Mouse (Mus musculus): Measurements from ENCODE around the gene Rps6ka5.

Gene Rps6ka5

DNA sequence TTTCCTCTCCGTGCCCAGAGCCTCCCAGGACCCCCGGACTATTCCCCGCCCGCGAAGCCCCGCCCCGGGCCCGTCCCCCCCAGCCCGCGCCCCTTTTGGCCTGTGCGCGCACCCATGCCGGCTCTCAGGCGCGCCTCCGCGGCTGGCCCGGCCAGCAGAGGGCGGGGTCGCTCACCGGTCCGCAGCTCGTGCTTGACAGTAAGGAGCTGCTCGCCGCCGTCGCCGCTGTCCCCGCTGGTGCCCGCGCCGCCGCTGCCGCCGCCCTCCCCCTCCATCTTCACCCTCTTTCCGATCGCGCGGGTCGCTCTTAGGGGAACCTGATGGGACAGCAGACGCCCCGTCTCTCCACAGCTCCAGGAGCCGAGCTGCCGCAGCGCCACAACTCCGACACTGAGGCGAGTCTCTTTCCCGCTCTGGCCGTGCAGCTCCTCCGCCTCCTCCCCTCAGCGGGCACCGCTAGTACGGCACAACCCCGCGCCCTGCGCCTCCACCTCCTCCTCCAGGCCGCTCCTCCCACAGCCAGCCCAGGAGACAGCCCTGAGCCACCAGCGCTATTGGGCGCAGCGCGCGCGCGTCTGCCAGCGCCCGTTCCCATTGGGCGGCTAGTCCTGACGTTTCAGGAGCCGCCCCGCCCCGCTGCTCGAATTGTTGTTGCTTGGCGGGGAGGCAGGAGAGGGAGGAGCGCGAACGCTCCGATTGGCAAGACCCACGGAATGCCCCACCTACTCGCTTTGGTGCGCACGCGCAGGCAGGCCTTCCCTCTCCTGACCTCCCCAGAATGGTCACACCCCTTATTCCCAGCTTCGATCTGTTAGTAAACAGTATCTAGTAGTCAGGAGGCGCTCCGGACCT lies 2.0 kb downstream of the Rps6ka5 start:
- DNase-seq (ENCODE audit: low spot score in 2 of 2), result peak; percentile 98 to 99

DNA sequence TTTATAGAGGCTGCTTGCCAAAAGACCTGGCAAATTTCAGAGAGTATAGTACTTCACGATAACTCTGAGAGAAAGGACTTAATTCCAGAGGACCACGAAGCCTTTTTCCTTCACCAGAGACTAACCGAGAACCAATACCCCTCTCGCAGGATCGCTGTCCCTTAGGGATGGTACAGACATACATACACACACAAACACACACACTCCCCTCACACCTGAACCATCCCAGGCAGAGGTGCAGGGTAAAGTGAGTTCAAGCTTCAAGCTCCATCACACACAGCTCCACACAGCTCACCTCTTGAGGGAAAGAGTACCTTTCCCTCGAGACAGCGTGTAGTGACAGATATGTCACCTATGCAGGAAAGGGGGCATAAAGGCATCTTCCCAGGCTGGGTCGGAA lies 2.6 kb downstream of the Rps6ka5 start:
- DNase-seq (ENCODE audit: low spot score in 2 of 2), result no peak

DNA sequence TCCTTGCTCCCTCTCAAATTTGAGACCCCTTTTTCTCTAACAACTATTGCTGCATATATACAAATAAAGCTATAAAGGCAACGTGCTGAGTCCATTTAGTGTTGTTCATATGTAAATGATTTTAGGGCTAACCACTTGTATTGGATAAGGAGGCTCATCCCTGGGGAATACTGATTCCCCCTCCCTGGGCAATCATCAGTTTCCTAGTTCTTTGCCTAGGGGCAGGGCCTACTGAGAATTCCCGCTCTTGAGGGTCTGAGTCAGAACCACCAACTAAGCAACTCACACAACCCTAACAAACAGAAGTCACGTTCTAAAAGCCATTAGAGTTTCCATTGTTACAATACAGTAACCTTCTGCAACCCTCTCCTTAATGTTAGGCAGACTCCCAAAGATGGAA lies 6.0 kb downstream of the Rps6ka5 start:
- DNase-seq (ENCODE audit: low spot score in 2 of 2), result no peak

DNA sequence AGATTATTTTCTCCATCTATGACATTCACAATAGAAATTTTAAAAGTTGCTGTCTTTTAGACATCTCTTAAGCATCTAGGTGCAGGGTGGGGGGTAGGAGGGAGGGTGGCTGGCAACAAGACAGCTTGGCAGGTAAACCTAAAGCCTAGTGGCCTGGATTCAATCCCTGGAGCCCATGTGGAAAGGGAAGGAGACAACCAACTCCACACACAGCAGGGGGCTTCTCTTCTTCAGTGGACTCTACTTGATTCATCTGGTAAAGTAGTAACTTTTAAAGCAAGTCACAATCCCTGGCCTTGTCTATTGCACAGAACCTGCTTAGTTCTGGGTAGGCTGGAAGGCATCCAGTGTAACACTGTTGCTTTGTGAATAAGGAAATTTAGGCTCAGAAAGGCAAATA lies 9.3 kb downstream of the Rps6ka5 start:
- DNase-seq (ENCODE audit: low spot score in 2 of 2), result no peak

DNA sequence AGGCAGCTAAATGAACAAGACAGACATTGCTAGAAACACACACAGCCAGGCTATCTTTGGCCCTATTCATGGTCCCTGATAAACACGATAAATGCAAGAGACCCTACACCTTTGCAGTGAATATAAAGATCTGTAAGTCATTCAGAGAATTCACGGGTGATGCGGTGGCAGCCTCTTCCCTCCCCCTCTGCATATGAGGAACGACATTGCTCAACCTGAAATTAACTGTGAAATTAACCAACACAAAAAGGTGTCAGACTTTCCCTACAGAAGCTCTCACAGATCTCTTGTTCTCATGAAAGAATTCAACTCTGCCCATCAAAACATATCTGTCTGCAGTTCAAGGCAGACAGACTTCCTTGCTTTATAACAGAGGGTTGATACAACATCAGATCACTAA lies 9.8 kb downstream of the Rps6ka5 start:
- DNase-seq (ENCODE audit: low spot score in 2 of 2), result no peak

- DNase-seq (ENCODE audit: low spot score in 2 of 2), result peak in 1 of 2 experiments; percentile 5
These were observed 15.0 kb downstream of the Rps6ka5 start for GRCm38 (mm10) chr12:100711819-100712218.

GRCm38 (mm10) chr12:100711116-100711691 lies 15.6 kb downstream of the Rps6ka5 start:
- peak; percentile 29 to 48 for DNase-seq (ENCODE audit: low spot score in 2 of 2)

- no peak for DNase-seq (ENCODE audit: low spot score in 2 of 2)
These were observed 16.4 kb downstream of the Rps6ka5 start for GRCm38 (mm10) chr12:100710432-100710831.

DNA sequence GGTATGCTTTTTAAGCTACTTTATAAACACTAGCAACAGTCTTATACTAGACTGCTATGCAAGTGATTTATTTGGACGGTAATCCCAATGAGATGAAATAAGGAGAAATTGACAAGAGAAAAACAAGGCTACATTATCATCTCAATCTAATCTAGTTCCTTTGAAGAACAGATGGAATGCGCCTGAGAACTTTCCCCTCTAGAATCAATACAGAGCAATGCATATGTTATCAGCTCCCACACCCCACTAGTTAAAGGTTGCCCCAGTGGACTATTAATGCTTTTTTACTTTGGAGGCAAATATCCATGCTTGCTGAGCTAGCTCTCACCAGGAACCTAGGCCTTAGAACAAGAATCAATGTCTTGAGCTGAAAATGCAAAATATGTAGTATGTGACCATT lies 19.5 kb downstream of the Rps6ka5 start:
- DNase-seq (ENCODE audit: low spot score in 2 of 2), result no peak

- DNase-seq (ENCODE audit: low spot score in 2 of 2), result no peak
These were observed 21.6 kb downstream of the Rps6ka5 start for GRCm38 (mm10) chr12:100705057-100705722.

GRCm38 (mm10) chr12:100698019-100698418 lies 28.8 kb downstream of the Rps6ka5 start:
- no peak for DNase-seq (ENCODE audit: low spot score in 2 of 2)

GRCm38 (mm10) chr12:100696621-100697020 lies 30.2 kb downstream of the Rps6ka5 start:
- no peak for DNase-seq (ENCODE audit: low spot score in 2 of 2)

DNA sequence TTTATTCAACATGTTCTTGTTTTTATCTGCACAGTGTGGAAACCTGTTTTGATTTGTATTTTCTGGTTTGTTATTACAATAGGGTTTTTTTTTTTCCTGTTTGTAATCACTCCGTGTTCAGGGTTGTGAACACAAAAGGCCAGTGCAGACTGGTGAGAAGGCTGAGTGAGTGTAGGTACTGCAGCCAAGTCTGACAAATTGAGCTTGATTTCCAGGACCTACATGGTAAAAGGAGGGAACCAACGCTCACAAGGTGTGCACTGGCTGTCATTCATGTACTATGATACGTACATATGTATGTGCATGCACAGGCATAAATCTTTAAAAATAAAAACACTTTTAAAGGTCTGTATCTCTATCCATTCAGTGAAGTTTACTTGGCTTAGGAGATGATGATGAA lies 31.5 kb downstream of the Rps6ka5 start:
- DNase-seq (ENCODE audit: low spot score in 2 of 2), result no peak

DNA sequence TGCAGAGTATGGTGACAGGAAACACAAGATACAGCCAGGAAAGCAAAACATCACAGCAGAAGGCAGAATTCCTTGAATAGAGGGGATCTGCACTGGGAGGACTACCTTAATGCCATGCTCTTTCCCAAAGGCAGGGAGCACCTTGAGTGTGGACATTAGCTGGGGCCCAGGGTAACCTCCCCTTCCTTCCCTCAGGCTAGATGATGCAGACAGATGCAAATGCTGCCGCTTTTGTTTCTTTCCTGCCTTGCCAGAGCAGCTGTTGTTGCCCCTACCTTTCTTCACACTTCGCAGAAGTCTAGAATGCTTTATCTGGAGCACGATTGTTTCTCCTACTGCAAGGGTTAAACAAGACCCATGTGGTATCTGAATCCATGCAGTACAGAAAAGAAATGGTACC lies 34.6 kb downstream of the Rps6ka5 start:
- no peak for DNase-seq (ENCODE audit: low spot score in 2 of 2)

DNA sequence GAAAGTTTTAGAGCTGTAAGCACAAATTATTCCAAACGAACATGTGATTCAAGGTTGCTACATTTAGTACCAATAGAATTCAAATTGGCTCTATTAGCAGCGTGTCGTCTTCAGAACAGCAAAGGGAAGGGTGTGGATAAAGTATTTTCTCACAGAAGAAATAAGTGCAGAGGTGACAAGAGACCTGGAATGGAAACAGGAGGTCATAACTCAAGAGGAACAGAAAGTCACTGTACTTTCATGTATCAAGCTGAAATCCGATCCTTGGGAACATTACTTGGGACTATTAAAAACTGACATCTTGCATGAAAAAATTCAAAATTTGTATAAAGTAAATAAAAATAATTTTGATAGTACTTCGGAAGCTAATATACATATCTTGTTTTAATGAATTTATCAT lies 36.3 kb downstream of the Rps6ka5 start:
- DNase-seq (ENCODE audit: low spot score in 2 of 2), result no peak

DNA sequence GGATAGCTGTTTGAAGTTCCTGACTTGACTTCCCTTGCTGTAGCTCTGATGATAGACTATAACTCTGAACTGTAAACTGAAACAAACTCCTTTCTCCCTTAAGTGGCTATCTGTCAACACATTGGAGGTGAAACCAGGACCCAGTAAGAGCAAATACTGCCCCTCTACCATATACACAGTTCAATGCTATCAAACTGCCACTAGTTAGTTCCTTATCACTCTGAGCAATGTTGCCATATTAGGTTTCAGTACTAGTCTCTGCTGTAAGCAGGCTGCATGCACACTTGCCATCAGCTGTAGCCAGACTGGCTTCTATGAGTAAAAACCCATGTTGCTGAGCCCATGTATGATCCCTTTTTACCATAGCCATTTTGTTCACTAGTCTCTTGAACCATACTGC lies 38.6 kb downstream of the Rps6ka5 start:
- DNase-seq (ENCODE audit: low spot score in 2 of 2), result no peak

GRCm38 (mm10) chr12:100687001-100687400 lies 39.8 kb downstream of the Rps6ka5 start:
- DNase-seq (ENCODE audit: low spot score in 2 of 2), result no peak

GRCm38 (mm10) chr12:100681752-100682151 lies 45.0 kb downstream of the Rps6ka5 start:
- DNase-seq (ENCODE audit: low spot score in 2 of 2), result peak; percentile 37 to 45

DNA sequence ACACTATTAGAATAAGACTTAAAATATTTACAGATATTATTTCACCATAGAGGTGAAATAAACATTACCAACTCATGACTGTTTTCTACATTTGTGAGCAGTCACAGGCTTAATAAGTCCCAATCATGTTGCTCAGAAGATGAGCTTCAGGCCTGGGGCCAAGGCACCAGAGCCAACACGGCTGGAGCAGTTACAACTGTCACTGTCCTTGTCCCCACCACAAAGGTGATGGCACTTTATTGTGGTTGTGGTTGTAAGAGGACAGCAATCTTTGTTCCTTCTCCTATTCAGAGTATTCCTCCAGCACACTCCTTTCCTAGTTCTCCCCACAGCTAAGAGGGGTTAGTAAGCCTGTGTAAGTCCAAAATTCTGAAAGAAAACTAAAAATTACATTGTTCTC lies 45.5 kb downstream of the Rps6ka5 start:
- no peak for DNase-seq (ENCODE audit: low spot score in 2 of 2)

DNA sequence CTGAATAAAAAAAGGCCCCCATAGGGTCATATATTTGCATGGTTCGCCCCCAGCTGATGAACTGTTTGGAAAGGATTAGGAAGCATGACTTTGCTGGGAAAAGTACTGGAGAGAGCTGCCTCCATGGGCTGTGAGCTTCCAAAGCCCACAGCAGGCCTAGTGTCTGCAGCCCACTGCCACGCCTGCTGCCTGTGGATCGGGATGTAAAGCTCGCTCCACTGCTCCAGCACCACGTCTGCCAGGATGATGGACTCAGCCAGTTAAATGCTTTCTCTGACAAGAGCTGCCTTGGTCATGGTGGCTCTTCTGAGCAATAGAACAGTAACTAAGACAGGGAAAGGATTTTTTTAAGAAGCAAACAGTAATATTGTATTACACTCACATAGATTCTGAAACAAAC lies 46.1 kb downstream of the Rps6ka5 start:
- no peak for DNase-seq (ENCODE audit: low spot score in 2 of 2)

- no peak for DNase-seq (ENCODE audit: low spot score in 2 of 2)
These were observed 56.1 kb downstream of the Rps6ka5 start for GRCm38 (mm10) chr12:100670647-100671199.

GRCm38 (mm10) chr12:100665294-100665693 lies 61.5 kb downstream of the Rps6ka5 start:
- no peak for DNase-seq (ENCODE audit: low spot score in 2 of 2)

DNA sequence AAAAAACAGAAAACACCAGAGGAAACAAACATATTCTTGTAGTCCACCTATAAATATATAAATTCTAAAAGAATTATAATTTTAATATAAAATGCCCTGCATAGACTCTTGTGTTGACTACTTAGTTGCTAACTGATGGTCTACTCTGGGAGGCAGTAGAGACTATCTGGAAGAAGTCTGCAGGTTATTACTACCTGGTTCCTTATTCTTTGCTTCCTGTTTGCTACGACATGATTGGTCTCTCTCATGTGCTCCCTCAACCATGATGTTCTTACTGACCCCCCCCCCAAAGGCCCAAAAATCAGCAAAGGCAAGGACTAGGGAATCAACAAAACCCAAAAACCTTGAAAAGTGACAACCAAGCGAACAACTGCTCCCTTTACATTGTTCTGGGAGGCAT lies 66.7 kb downstream of the Rps6ka5 start:
- DNase-seq (ENCODE audit: low spot score in 2 of 2), result no peak
